Mouse (Mus musculus): ENCODE data around the gene Sh3bp2.
A peak's percentile ranks its signal among the peaks of the same experiment; 100 is the strongest.

Gene Sh3bp2

DNA sequence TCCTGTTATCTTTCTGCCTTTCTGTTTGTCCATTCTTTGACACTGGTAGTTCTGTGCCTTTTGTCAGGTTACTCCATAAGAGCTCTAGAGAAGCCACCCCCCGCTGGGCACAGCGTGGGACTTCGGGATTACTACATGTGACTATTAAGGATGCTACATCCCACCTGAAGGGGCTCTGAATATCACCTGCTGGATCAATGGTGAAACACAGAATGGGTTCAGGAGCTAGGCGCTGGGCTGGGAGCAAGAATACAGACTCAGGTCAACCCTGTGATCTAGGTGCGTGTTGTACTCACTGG is 788 bp downstream of the Sh3bp2 start:
- no peak for DNase-seq (ENCODE audit: low spot score in 2 of 2)

DNA sequence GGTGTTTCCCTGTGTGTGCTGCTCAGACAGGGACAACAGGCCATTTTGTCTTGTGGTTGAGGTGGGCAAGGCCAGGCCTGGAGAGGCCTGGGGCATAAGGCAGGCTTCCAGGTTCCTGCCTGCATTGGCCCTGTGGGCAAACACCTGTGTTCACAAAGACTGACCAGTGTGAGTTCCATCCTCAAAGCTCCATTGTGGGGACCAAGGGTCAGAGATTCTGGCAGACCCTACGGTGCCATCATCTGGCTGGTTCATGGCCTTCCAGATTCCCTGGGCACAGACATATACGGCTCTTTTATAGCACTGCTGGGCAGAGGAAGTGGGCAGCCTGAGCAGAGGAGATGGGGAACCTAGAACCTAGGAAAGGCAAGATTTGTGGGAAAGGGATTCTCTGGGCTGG is 1.7 kb downstream of the Sh3bp2 start:
- DNase-seq (ENCODE audit: low spot score in 2 of 2) = no peak

DNA sequence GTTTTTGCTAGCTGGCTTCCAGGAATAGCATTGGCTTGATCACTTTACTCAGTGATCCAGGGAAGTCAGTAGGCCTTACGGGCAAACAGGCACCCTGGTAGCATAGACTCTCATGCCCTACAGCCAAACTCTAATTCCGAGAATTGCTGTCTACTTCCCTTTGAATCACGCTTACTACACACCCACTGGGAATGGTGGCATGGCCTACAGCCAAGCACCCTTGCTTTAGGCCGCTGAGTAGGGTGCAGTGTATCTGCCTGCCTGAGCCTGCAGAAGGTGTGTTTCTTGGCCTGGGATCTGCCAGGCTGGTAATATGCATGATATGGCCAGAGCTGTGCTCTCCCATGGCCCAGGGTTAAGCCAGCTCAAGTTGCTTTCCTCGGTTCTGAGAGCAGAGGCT is 3.1 kb downstream of the Sh3bp2 start:
- no peak for DNase-seq (ENCODE audit: low spot score in 2 of 2)

DNA sequence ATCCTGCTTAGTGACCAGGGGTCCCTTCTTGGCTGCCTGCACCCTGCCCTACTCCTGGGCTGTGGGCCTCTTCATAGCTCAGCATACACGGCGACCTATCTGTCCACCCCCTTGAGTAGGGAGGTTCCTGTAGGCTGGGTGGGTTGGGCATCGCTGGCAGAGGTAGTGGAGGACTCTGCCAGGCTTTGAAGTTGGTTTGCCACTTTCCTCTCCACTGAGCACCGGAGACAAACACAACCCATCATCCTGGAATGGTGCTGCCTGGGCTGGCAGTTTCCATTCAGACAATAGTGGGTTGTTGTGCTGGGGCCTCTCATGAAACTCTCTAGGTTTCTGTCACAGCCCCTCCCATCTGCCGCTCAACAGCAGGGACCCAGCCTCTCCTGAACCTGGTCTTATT is 4.5 kb downstream of the Sh3bp2 start:
- DNase-seq (ENCODE audit: low spot score in 2 of 2) = no peak

GRCm38 (mm10) chr5:34530687-34531086 is 5.0 kb downstream of the Sh3bp2 start:
- no peak for DNase-seq (ENCODE audit: low spot score in 2 of 2)

DNA sequence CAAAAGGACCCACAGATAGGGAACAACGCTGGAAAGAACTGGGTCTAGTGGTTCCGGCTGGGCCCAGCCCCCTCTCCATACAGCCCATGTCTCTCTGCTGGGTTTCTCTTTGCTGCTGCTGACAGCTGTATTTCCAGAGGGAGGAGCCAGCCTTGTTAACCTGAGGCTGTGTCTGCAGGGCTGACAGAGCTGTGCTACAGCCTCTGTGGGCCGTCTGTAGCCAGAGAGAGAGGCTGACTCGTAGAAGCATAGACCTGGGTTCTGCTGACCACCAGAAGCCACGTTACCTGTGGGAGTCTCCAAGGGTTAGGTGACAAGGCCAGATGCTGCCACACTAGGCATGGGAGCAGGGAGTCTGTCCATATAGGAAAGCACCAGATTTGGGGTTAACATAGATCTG is 7.4 kb downstream of the Sh3bp2 start:
- no peak for DNase-seq (ENCODE audit: low spot score in 2 of 2)

- no peak for DNase-seq (ENCODE audit: low spot score in 2 of 2)
Observed at GRCm38 (mm10) chr5:34533820-34534219, 8.2 kb downstream of the Sh3bp2 start.

GRCm38 (mm10) chr5:34534776-34535581 is 9.3 kb downstream of the Sh3bp2 start:
- no peak for DNase-seq (ENCODE audit: low spot score in 2 of 2)

- DNase-seq (ENCODE audit: low spot score in 2 of 2) = no peak
Observed at GRCm38 (mm10) chr5:34535831-34536230, 10.2 kb downstream of the Sh3bp2 start.

DNA sequence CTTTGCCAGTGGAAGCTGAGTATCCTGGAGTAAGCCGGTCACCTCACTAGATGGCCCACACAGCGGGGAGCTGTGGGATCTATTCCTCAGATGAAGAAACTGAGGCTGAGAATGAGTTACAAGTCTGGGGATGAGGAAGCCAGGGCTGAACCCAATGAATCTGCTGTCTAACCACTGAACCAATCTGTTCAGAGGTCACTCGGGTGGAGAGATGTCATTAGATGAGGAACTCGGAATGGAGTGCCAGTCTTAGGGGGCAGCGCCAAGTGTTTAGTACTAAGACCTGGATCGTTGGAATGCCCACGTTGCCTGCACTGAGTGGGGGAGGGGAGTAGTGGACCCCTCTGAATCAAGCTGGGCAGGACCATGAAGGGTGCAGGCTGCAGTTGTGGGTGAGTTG is 12.4 kb downstream of the Sh3bp2 start:
- DNase-seq (ENCODE audit: low spot score in 2 of 2) = peak in 1 of 2 experiments; percentile 61

GRCm38 (mm10) chr5:34538527-34538926 is 12.9 kb downstream of the Sh3bp2 start:
- peak; percentile 82 to 87 for DNase-seq (ENCODE audit: low spot score in 2 of 2)

- DNase-seq (ENCODE audit: low spot score in 2 of 2) = peak in 1 of 2 experiments; percentile 36
Observed at GRCm38 (mm10) chr5:34539121-34539520, 13.5 kb downstream of the Sh3bp2 start.

DNA sequence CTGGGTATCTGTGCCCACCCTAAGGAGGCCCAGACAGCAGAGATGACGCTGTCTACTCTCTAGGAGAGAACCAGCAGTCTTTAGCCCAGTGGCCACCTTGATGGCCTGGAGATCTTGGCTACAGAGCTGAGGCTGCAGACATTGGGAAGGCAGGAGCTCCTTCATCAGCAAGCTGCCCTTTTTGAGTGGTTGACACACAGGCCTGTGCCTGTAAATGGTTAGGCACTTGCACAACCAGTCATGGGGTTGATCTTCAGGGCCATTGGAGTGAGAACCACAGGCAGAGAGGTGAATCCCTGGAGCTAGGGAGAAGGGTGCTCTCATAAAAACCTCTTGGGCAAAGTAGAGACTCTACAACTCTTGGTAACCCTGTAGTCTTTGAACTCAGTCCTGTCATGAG is 16.5 kb downstream of the Sh3bp2 start:
- no peak for DNase-seq (ENCODE audit: low spot score in 2 of 2)

- DNase-seq (ENCODE audit: low spot score in 2 of 2) = peak; percentile 70
Observed at GRCm38 (mm10) chr5:34543114-34543513, 17.5 kb downstream of the Sh3bp2 start.

GRCm38 (mm10) chr5:34547410-34547809 is 21.8 kb downstream of the Sh3bp2 start:
- DNase-seq (ENCODE audit: low spot score in 2 of 2) = peak in 1 of 2 experiments; percentile 40

- no peak for DNase-seq (ENCODE audit: low spot score in 2 of 2)
Observed at GRCm38 (mm10) chr5:34549135-34549482, 23.5 kb downstream of the Sh3bp2 start.

- no peak for DNase-seq (ENCODE audit: low spot score in 2 of 2)
Observed at GRCm38 (mm10) chr5:34549483-34550221, 24.0 kb downstream of the Sh3bp2 start.

- DNase-seq (ENCODE audit: low spot score in 2 of 2) = no peak
Observed at GRCm38 (mm10) chr5:34550251-34550650, 24.6 kb downstream of the Sh3bp2 start.

- DNase-seq (ENCODE audit: low spot score in 2 of 2) = no peak
Observed at GRCm38 (mm10) chr5:34551821-34552220, 26.2 kb downstream of the Sh3bp2 start.

DNA sequence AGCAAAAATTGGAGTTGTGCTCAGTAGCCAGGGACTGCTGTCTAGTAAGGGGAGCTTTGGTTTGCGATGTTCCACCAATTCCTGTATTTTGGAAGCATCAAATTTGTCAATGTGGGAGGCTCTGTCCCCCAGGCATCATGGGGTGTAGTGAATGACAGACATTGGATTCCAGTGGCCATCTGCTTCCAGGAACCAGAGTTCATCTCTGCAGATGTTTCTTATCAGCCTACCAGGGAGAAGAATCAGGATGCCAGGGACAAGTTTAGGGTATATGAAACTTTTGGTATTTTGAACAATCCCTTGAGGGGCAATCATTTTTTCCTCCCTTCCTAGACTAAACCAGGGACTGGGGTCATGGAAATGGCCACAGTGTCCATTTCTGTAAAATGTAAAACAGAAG is 38.2 kb downstream of the Sh3bp2 start:
- DNase-seq (ENCODE audit: low spot score in 2 of 2) = no peak

GRCm38 (mm10) chr5:34564291-34564690 is 38.7 kb downstream of the Sh3bp2 start:
- DNase-seq (ENCODE audit: low spot score in 2 of 2) = no peak

- DNase-seq (ENCODE audit: low spot score in 2 of 2) = no peak
Observed at GRCm38 (mm10) chr5:34565545-34566283, 40.1 kb downstream of the Sh3bp2 start.

- no peak for DNase-seq (ENCODE audit: low spot score in 2 of 2)
Observed at GRCm38 (mm10) chr5:34571551-34571950, 45.9 kb downstream of the Sh3bp2 start.
